9 mouse cellular contexts compared by ENCODE assay signal in genomic region chr2:93413367-93414014, GRCm38 (mm10). TPM values are rescaled to one million over a fixed set of nuclear protein-coding genes. Genes with fewer than 3 reads are reported as not detected.
DNase-seq lines count a peak whose midpoint lies in the region; ATAC-seq and TF ChIP-seq lines count a peak whose summit lies in the region.
"Had no signal": no experiment of that assay in that cellular context is flagged by ENCODE, and none has a peak within 500 bp of the region (broad histone marks: within the 10 kb centered on the region; RNA-seq: fewer than 3 reads in every experiment).

No protein-coding gene starts in this region.

- DNase-seq in ovary, postnatal 36 days (ENCODE audit: low spot score) = peak; percentile 58
- DNase-seq in ovary, adult 18-20 months (ENCODE audit: low spot score) = no peak
- peak; percentile 74 to 76 for DNase-seq in left cerebral cortex, postnatal 14 days (ENCODE audit: low spot score in 2 of 2)
- DNase-seq in urinary bladder, postnatal 36 days (ENCODE audit: low spot score in 2 of 2) = peak; percentile 40 to 54

- TF ChIP-seq POLR2A in cortical plate, adult 2 months (IDR thresholded peaks at IDR 0.05; ENCODE audit: extremely low read depth, insufficient read depth, low read length) = no peak

- H3K4me2 ChIP-seq in hindbrain, embryonic 13.5 days = no peak overlapping the region
- H3K4me2 ChIP-seq in neural tube, embryonic 12.5 days (replicated peaks) = no peak overlapping the region
- H3K4me2 ChIP-seq: stomach, embryonic 15.5 days had no signal

- 51% methylated on average over 7 of the region's 7 CpGs for WGBS in hindbrain, embryonic 13.5 days
- 52% methylated on average over 7 of the region's 7 CpGs for WGBS in neural tube, embryonic 12.5 days

- peak; percentile 41 for ATAC-seq in activated CD4-positive, CD25-positive, alpha-beta regulatory T cell, adult 4 months
- no peak for ATAC-seq in hindbrain, embryonic 13.5 days (ENCODE audit: low FRiP score)
- 0 out of 2 replicates have a peak, but pooled peaks have one; percentile 13 for ATAC-seq in neural tube, embryonic 12.5 days (ENCODE audit: low FRiP score, low read depth)

- no peaks in the 10 kb centered on the region for H3K36me3 ChIP-seq in hindbrain, embryonic 13.5 days
- no peaks in the 10 kb centered on the region for H3K36me3 ChIP-seq in neural tube, embryonic 12.5 days
- H3K36me3 ChIP-seq: stomach, embryonic 15.5 days had no signal

- H3K4me3 ChIP-seq in cortical plate, adult 2 months (ENCODE audit: insufficient read depth, low read length) = no peak overlapping the region
- H3K4me3 ChIP-seq in hindbrain, embryonic 13.5 days = no peak overlapping the region
- H3K4me3 ChIP-seq in neural tube, embryonic 12.5 days = no peak overlapping the region
- H3K4me3 ChIP-seq: stomach, embryonic 15.5 days had no signal

- intact Hi-C loops in left cerebral cortex, postnatal 14 days (cut with DNase I) = loop anchor here (5.0 to 10.0 kb wide), 2 partner anchors 81 to 529 kb away; partner anchors contain the start of gene Tspan18

- no peak overlapping the region for H3K9ac ChIP-seq in hindbrain, embryonic 13.5 days
- no peak overlapping the region for H3K9ac ChIP-seq in neural tube, embryonic 12.5 days
- H3K9ac ChIP-seq: stomach, embryonic 15.5 days had no signal

- H3K27ac ChIP-seq in cortical plate, adult 2 months (ENCODE audit: insufficient read depth, low read length) = no peak overlapping the region
- H3K27ac ChIP-seq in hindbrain, embryonic 13.5 days = 0 out of 2 replicates have a peak overlapping the region, but pooled peaks have one; percentile 19
- H3K27ac ChIP-seq in neural tube, embryonic 12.5 days = no peak overlapping the region
- H3K27ac ChIP-seq: stomach, embryonic 15.5 days had no signal

- H3K4me1 ChIP-seq in cortical plate, adult 2 months (ENCODE audit: control insufficient read depth, insufficient read depth, low read length) = no peaks in the 10 kb centered on the region
- H3K4me1 ChIP-seq in hindbrain, embryonic 13.5 days (replicated peaks) = peaks cover 30% of the 10 kb centered on the region
- H3K4me1 ChIP-seq in neural tube, embryonic 12.5 days = peaks cover 14% of the 10 kb centered on the region; the same call in 1 of the 2 replicates

- no peaks in the 10 kb centered on the region for H3K9me3 ChIP-seq in hindbrain, embryonic 13.5 days
- no peaks in the 10 kb centered on the region for H3K9me3 ChIP-seq in neural tube, embryonic 12.5 days
- H3K9me3 ChIP-seq: stomach, embryonic 15.5 days had no signal

- 0 out of 2 replicates have a peak, but pooled peaks cover 10% of the 10 kb centered on the region for H3K27me3 ChIP-seq in hindbrain, embryonic 13.5 days
- H3K27me3 ChIP-seq in neural tube, embryonic 12.5 days (replicated peaks) = peaks cover 4% of the 10 kb centered on the region; the same call in 1 of the 2 replicates
- H3K27me3 ChIP-seq: stomach, embryonic 15.5 days had no signal

- TF ChIP-seq CTCF in cortical plate, adult 2 months (IDR thresholded peaks at IDR 0.05; ENCODE audit: extremely low read depth, insufficient read depth, low read length) = peak; percentile 68

RNA-seq across cellular contexts. Expression of gene Cd82, which starts 49.4 kb away (rescaled TPM):
- 100 to 1,000 TPM; 408 to 719 TPM for polyA plus RNA-seq in activated CD4-positive, CD25-positive, alpha-beta regulatory T cell, adult 4 months (2017; shearing (Covaris generic))
- 35.2 and 45.3 TPM in 2 replicates for polyA plus RNA-seq in cortical plate, adult 2 months (2012; rRNA removed)
- 19.8 and 23.7 TPM in 2 replicates for polyA plus RNA-seq in hindbrain, embryonic 13.5 days (2015; fragmentation: Nextera tagmentation; extraction: Ambion mirVana)
- 10 to 100 TPM in 1 of 2 experiments, 1 to 10 TPM in 1; 9.5 to 10.1 TPM for total RNA-seq in left cerebral cortex, postnatal 14 days (2021)
- polyA plus RNA-seq in neural tube, embryonic 12.5 days (2016; fragmentation: Nextera tagmentation; extraction: Ambion mirVana) = 15.2 and 16.1 TPM in 2 replicates
